Mouse (Mus musculus) cerebellum, adult 8-10 months (tissue): Measurements from ENCODE around the gene Crebzf.

Experiments used
- DNase-seq: peaks from one replicate; pipeline ENCODE4 v3.0.0; 2022

The Crebzf gene

DNA sequence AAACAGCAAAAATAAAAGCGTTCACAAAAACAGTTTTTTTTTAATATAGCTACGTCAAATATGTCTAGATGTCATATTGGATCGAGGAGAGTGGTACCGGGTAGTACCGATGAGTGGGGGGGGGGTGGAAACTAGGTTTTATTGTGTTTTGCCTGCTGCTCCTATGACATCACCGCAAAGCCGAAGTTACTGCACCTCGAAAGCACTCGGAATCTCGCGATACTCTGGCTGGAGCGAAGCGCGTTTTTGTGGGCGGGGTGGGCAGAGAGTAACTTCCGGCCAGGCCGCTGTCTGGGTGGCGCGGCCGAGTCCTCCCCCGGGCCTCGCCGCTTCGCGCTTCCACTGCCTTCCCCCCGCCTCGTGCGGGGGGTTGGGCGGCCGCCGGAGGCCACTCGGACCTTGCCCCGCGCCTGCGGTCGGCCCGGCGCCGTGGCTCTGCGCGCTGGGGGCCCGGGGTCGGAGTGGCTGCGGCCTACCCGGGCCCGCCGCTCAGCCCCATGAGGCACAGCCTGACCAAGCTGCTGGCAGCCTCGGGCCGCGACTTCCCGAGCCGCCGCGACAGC is at the start of gene Crebzf:
Gene Crebzf (plus strand): TSS at position 212 of the 563 bp plus-strand sequence.
- peak; percentile 92 for DNase-seq

DNA sequence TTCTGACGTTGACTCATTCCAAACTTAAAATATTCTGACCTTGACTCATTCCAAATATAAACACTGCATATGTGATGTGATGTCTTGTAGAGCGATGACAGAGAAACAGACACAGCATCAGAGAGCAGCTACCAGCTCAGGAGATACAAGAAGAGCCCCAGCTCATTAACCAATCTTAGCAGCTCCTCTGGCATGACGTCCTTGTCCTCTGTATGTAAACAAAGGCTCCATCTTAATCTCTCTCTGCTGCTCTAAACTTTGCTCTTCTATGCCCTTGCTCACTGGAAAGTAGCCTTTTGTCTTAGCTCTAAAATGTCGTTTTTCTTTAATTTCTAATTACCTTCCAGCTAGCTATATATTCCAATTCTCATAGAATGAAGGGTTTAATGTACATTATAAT is 47.5 kb upstream of the Crebzf start:
- no peak for DNase-seq

DNA sequence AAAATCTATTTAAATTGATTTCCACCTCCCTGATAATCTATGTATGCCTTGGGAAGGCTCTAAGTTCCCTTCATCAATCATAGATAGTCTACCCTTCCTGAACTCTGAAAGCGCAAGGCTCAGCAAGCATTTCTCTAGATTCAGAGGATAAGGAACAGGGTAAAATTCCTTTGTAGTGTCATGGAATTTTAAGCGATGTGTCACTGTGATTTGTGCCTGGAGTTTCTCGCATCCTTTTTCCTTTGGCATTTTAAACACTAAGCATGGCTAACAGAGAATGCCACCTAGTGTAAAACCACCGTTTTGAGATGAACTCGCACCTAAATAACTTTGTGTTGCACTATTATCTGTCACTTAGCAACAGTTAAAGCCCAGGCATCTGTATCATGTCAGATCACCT is 46.6 kb upstream of the Crebzf start:
- DNase-seq: no peak

DNA sequence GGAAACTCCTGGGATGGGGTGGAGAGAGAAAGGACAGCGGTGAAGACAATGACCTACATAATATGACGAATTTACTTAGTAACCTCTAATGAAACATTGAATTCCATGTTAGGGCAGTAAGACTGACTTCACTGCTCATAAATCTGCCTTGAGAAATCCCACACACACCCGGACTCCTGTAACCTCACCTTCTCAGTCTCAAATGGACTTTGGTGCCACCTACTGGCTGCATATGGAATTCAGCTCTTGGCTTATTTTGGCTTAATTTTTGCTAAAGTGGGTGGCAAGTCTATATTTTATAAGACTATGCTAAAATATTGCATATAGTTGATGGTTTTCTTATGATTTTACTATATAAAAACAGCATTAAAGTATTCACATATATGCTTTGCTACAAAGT is 32.6 kb upstream of the Crebzf start:
- peak; percentile 66 for DNase-seq

- peak; percentile 78 for DNase-seq
Measured at GRCm38 (mm10) chr7:90426020-90427001, 16.2 kb upstream of the Crebzf start, which contains the start of gene Ccdc89. Gene Ccdc89, plus strand, starts transcription at chr7:90426577.

- DNase-seq: peak; percentile 30
Measured at GRCm38 (mm10) chr7:90427006-90427405, 15.5 kb upstream of the Crebzf start.

DNA sequence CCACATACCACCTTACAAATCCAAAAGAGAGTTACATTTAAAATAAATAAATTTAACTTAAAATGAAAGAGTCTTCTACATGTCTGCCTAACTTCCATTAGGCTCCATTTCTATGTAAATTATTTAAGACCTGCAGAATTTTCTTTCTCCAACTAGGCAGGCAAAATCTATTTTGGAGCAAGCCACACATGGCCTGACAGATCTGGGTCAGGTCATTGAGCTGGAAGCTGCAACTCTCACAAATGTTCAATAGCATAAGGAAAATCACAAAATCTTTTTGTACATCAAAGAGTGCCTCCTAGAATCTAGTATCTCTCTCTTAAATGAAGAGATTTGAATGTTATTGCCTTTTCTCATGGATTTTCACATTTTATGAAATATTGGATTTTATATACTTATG is 10.3 kb upstream of the Crebzf start:
- no peak for DNase-seq

- DNase-seq: no peak
Measured at GRCm38 (mm10) chr7:90440044-90440443, 2.5 kb upstream of the Crebzf start.

DNA sequence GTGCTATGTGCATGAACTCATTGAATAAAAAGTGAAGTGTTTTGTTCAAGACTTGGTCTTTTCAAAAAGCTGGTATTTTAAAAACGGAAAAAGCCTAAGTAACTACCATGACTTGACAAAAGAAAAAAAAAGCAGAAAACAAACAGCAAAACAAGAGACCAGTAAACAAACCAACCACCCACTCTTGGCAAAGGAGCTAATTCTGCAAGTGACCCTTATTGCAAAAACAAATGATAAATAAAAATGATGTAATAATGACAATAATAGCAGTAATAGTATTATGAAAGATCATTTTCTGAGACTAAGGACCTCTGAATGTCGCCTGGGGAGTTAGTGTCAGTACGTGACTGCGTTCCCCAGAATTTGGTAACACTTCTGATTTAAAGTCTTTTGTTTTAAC is 459 bp upstream of the Crebzf start:
- DNase-seq: no peak

GRCm38 (mm10) chr7:90443101-90444091 is 867 bp downstream of the Crebzf start:
- DNase-seq: peak; percentile 75

DNA sequence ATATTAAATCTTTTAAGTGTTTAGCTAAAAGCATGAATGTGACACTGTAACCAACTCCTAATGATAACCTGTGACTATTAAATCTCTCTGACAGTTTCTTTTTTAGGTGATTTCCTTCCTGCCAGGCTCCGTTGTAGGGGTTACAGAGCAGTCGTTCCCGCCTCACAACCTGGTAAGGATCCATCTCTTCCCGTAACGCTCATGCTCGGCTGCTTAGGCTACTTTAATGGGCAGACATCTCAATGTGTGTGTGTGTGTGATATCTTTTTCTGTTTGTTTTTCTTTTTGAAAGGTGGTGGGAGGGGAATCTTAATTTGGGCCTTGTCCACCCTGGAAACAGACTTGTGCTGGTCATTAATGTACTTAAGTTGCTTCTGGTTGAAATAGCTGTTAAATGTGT is 1.7 kb downstream of the Crebzf start:
- no peak for DNase-seq

GRCm38 (mm10) chr7:90456149-90456844 is 13.8 kb downstream of the Crebzf start:
- no peak for DNase-seq

DNA sequence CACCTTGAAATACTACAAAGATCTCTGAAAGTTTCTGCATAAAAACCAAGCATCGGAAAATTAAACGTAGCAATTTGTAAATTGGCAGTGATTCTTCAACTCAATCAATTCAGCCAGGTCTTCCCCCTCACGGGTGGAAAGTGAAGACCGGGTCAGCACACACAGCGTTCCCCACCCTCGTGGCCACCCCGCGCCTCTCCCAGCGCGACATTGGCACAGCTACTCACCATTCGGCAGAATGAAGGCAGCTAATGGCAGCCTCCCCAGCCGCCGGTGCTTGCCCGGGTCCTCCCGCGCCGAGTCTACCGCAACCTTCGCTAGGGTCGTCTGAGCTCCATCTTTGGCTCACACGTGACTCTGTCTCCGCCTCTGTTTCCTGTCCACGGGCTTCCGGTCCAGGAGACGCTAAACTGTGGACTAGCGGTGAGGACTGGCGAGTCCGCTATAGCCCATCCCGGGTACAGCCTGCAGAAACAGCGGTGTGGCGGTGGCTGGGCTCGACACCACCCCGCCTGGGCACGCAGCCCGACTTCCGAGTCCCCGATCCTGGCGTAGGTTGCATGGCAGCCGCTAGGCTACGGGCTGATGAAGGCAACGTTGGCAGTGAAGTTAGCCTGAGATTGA is 14.4 kb downstream of the Crebzf start, which contains the start of gene Tmem126a:
Gene Tmem126a (minus strand): TSS at position 385 of the 624 bp plus-strand sequence.
- peak; percentile 77 for DNase-seq

GRCm38 (mm10) chr7:90457517-90457916 is 15.0 kb downstream of the Crebzf start:
- peak; percentile 38 for DNase-seq

GRCm38 (mm10) chr7:90460330-90460729 is 17.8 kb downstream of the Crebzf start:
- no peak for DNase-seq

DNA sequence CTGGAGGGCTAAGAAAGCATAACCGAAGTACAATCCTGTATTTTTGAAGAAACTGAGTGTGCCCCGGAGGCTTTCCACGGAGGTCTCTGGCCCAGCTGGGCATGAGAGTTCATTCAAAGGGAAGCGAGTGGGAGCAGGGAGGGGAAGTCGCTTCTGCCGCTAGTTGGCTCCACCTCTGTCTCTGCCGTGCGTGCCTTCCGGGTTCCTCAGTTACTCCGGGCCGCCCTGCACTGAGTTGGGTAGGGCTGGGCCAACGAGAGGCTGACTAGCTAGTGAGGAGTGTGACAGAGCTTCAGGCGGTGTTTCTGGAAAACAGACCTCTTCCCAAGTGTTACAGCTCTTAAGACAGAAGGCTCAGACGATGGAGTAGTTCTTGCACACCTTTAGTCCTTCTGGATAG is 18.4 kb downstream of the Crebzf start:
- DNase-seq: no peak

DNA sequence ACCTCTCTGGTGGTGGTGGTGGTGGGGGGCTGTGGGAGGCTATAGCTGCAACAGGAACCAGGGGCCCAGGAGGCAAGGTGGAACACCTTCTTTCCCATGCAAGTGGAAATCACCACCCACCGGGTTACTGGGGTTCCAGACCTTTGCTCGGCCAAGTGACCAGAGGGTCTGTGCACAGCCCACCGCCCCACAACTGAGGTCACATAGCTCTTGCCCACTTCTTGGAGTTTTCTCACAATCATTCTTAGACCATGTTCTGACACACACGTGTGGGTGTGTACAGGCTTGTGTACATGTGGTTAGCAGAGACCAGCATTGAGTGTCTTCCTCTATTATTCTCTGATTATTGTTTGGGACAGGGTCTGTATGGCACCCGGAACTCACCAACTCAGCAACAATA is 18.9 kb downstream of the Crebzf start:
- no peak for DNase-seq

GRCm38 (mm10) chr7:90473511-90473910 is 31.0 kb downstream of the Crebzf start:
- no peak for DNase-seq

GRCm38 (mm10) chr7:90475793-90476312 is 33.3 kb downstream of the Crebzf start, which contains the start of gene Tmem126b:
Gene Tmem126b, minus strand, starts transcription at chr7:90476001.
- DNase-seq: peak; percentile 99

GRCm38 (mm10) chr7:90476313-90477245 is 34.0 kb downstream of the Crebzf start, which contains the start of gene Dlg2:
Gene Dlg2, plus strand, starts transcription at chr7:90476672.
- DNase-seq: no peak
